Mouse (Mus musculus) right cerebral cortex, postnatal 36 days (tissue): ENCODE measurements at regions not wholly inside any gene's neighbourhood (a gene's known extent, or its start where the extent isn't known, plus 50 kb on each side); places are given as distances from the start of the nearest gene placed in this dataset.
A peak's percentile ranks its signal among the peaks of the same experiment; 100 is the strongest.

ENCODE experiments used
- DNase-seq, 2 experiments: peaks; one replicate each; pipeline ENCODE4 v3.0.0; 2022; ENCODE audit warnings: low spot score in 2 of 2, mixed read lengths in 1 of 2

- no peak for DNase-seq
These were observed 231.5 kb upstream of the Vstm2b start for GRCm38 (mm10) chr7:40666625-40667024.

GRCm38 (mm10) chr7:40670401-40670800, 227.7 kb upstream of the Vstm2b start:
- no peak for DNase-seq

- DNase-seq: no peak
These were observed 227.1 kb upstream of the Vstm2b start for GRCm38 (mm10) chr7:40671068-40671467.

- DNase-seq: no peak
These were observed 225.8 kb upstream of the Vstm2b start for GRCm38 (mm10) chr7:40672348-40672747.

GRCm38 (mm10) chr7:40674397-40674796, 223.7 kb upstream of the Vstm2b start:
- no peak for DNase-seq

GRCm38 (mm10) chr7:40677601-40678000, 220.5 kb upstream of the Vstm2b start:
- no peak for DNase-seq

GRCm38 (mm10) chr7:40680567-40680966, 217.6 kb upstream of the Vstm2b start:
- DNase-seq: no peak

- no peak for DNase-seq
These were observed 217.1 kb upstream of the Vstm2b start for GRCm38 (mm10) chr7:40680993-40681392.

GRCm38 (mm10) chr7:40683176-40683575, 215.0 kb upstream of the Vstm2b start:
- no peak for DNase-seq

- DNase-seq: no peak
These were observed 214.5 kb upstream of the Vstm2b start for GRCm38 (mm10) chr7:40683641-40684040.

- DNase-seq: no peak
These were observed 211.1 kb upstream of the Vstm2b start for GRCm38 (mm10) chr7:40687005-40687404.

GRCm38 (mm10) chr7:40688546-40688945, 209.6 kb upstream of the Vstm2b start:
- DNase-seq: no peak

- peak in 1 of 2 experiments; percentile 2 for DNase-seq
These were observed 204.4 kb upstream of the Vstm2b start for GRCm38 (mm10) chr7:40693755-40694154.

GRCm38 (mm10) chr7:40697551-40697950, 200.6 kb upstream of the Vstm2b start:
- no peak for DNase-seq

GRCm38 (mm10) chr7:40698309-40698708, 199.8 kb upstream of the Vstm2b start:
- DNase-seq: no peak

GRCm38 (mm10) chr7:40699633-40700032, 198.5 kb upstream of the Vstm2b start:
- DNase-seq: no peak

- DNase-seq: no peak
These were observed 197.5 kb upstream of the Vstm2b start for GRCm38 (mm10) chr7:40700656-40701055.

GRCm38 (mm10) chr7:40702191-40703045, 195.7 kb upstream of the Vstm2b start:
- DNase-seq: no peak

GRCm38 (mm10) chr7:40708231-40708630, 189.9 kb upstream of the Vstm2b start:
- DNase-seq: no peak

GRCm38 (mm10) chr7:40717991-40718390, 180.1 kb upstream of the Vstm2b start:
- DNase-seq: no peak

- no peak for DNase-seq
These were observed 161.1 kb upstream of the Vstm2b start for GRCm38 (mm10) chr7:40736971-40737468.

GRCm38 (mm10) chr7:40737496-40737895, 160.6 kb upstream of the Vstm2b start:
- DNase-seq: peak in 1 of 2 experiments; percentile 34

- no peak for DNase-seq
These were observed 160.0 kb upstream of the Vstm2b start for GRCm38 (mm10) chr7:40738174-40738573.
